Mouse (Mus musculus) brain, embryonic 14.5 days (tissue): ENCODE measurements around the gene Catsperz.

Experiments
- CTCF ChIP-seq: fragments of 200-500 bp; IDR thresholded peaks from 2 replicates; pipeline ENCODE4 v1.5.1; 2012; ENCODE audit warnings: inconsistent platforms, mild to moderate bottlenecking, moderate library complexity, borderline replicate concordance; ENCODE audit not compliant: insufficient read depth, insufficient read length; ENCODE audit errors: extremely low read depth
- POLR2A ChIP-seq: fragments of 200-500 bp; IDR thresholded peaks from 2 replicates; pipeline ENCODE4 v1.6.1; 2012; ENCODE audit warnings: mild to moderate bottlenecking, inconsistent platforms, borderline replicate concordance; ENCODE audit not compliant: poor library complexity, insufficient read depth, insufficient read length, severe bottlenecking; ENCODE audit errors: extremely low read depth

DNA sequence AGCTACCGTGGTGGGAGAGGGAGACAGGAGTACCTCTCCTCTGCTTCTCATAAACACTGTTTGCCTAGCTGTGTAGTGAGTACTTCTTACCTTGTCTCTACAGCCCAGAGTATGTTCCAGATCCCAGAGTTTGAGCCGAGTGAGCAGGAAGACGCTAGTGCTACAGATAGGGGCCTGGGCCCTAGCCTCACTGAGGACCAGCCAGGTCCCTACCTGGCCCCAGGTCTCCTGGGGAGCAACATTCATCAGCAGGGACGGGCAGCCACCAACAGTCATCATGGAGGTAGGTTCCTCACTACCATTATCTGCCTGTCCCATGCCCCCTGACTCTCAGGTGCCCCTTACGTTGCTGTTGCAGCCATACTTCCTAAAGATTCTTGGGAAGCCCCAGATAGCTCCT lies 17.6 kb upstream of the Catsperz start:
- TF ChIP-seq CTCF = no peak
- TF ChIP-seq POLR2A = no peak
